8 mouse cellular contexts compared by ENCODE assay signal in genomic region chr1:52748260-52748659, GRCm38 (mm10). TPM values are rescaled to one million over a fixed set of nuclear protein-coding genes. Genes with fewer than 3 reads are reported as not detected.
A peak's percentile ranks its signal among the peaks of the same experiment; 100 is the strongest.
DNase-seq lines count a peak whose midpoint lies in the region; ATAC-seq and TF ChIP-seq lines count a peak whose summit lies in the region.

No protein-coding gene starts in this region.

- ATAC-seq in hindbrain, embryonic 14.5 days (ENCODE audit: low FRiP score): no peak
- no peak for ATAC-seq in hindbrain, embryonic 13.5 days (ENCODE audit: low FRiP score)
- ATAC-seq in cerebellum, adult (ENCODE audit: insufficient number of reproducible peaks, low FRiP score, low TSS enrichment): peak; percentile 52; the same call in 1 of the 2 replicates
- peak; percentile 68; the same call in 1 of the 2 replicates for ATAC-seq in monocyte, adult 5-6 weeks (replicated peaks; ENCODE audit: insufficient number of reproducible peaks, low FRiP score, low TSS enrichment, poor library complexity, severe bottlenecking)

- TF ChIP-seq CTCF in thymus, adult 2 months (IDR thresholded peaks at IDR 0.05; ENCODE audit: borderline replicate concordance, control insufficient read depth, extremely low read depth, insufficient read depth, low read length, poor library complexity): no peak

- no peak overlapping the region for H3K27ac ChIP-seq in hindbrain, embryonic 14.5 days
- H3K27ac ChIP-seq in hindbrain, embryonic 13.5 days: no peak overlapping the region
- H3K27ac ChIP-seq in ES-E14 (ENCODE audit: insufficient read depth, low read depth, low read length, poor library complexity, severe bottlenecking): no peak overlapping the region
- H3K27ac ChIP-seq in thymus, adult 2 months (ENCODE audit: control insufficient read depth, insufficient read depth, low read length): no peak overlapping the region

- no peak overlapping the region for H3K4me3 ChIP-seq in hindbrain, embryonic 14.5 days (replicated peaks; ENCODE audit: low read length)
- H3K4me3 ChIP-seq in hindbrain, embryonic 13.5 days: no peak overlapping the region
- no peak overlapping the region for H3K4me3 ChIP-seq in ES-E14 (ENCODE audit: insufficient read depth in 1 of 2, low read depth in 1 of 2, low read length in 2 of 2, poor library complexity in 1 of 2, severe bottlenecking in 1 of 2)
- no peak overlapping the region for H3K4me3 ChIP-seq in thymus, adult 2 months (ENCODE audit: control insufficient read depth, insufficient read depth, low read length)

- H3K4me1 ChIP-seq in hindbrain, embryonic 14.5 days (replicated peaks; ENCODE audit: control insufficient read depth, insufficient read depth, low read length): no peaks in the 10 kb centered on the region
- H3K4me1 ChIP-seq in hindbrain, embryonic 13.5 days (replicated peaks): no peaks in the 10 kb centered on the region
- no peaks in the 10 kb centered on the region for H3K4me1 ChIP-seq in ES-E14 (ENCODE audit: control insufficient read depth in 2 of 2, insufficient read depth in 2 of 2, low read length in 2 of 2, poor library complexity in 1 of 2)
- no peaks in the 10 kb centered on the region for H3K4me1 ChIP-seq in thymus, adult 2 months (replicated peaks; ENCODE audit: control insufficient read depth, insufficient read depth, low read length)

- no peak overlapping the region for H3K4me2 ChIP-seq in hindbrain, embryonic 14.5 days (replicated peaks)
- H3K4me2 ChIP-seq in hindbrain, embryonic 13.5 days: no peak overlapping the region

- no peak for TF ChIP-seq POLR2A in thymus, adult 2 months (IDR thresholded peaks at IDR 0.05; ENCODE audit: control insufficient read depth, extremely low read depth, insufficient read depth, low read length, poor library complexity)

- H3K27me3 ChIP-seq in hindbrain, embryonic 14.5 days (ENCODE audit: control insufficient read depth, insufficient read depth, low read length): no peaks in the 10 kb centered on the region
- H3K27me3 ChIP-seq in hindbrain, embryonic 13.5 days: no peaks in the 10 kb centered on the region
- H3K27me3 ChIP-seq in thymus, adult 2 months (ENCODE audit: control insufficient read depth, insufficient read depth, low read length): no peaks in the 10 kb centered on the region

- H3K36me3 ChIP-seq in hindbrain, embryonic 14.5 days (replicated peaks; ENCODE audit: control insufficient read depth, insufficient read depth): no peaks in the 10 kb centered on the region
- H3K36me3 ChIP-seq in hindbrain, embryonic 13.5 days: no peaks in the 10 kb centered on the region
- H3K36me3 ChIP-seq in ES-E14 (ENCODE audit: control insufficient read depth, insufficient read depth, low read length, poor library complexity, severe bottlenecking): no peaks in the 10 kb centered on the region
- H3K36me3 ChIP-seq in thymus, adult 2 months (ENCODE audit: control insufficient read depth, insufficient read depth, low read length): no peaks in the 10 kb centered on the region

- in situ Hi-C loops in ES-E14 (cut with MboI; ENCODE audit: low sequenced_read_pairs in 2 of 2, unreplicated experiment in 2 of 2): no loop called here

- 28% methylated on average over 3 of the region's 3 CpGs for WGBS in hindbrain, embryonic 14.5 days
- 32% methylated on average over 3 of the region's 3 CpGs for WGBS in hindbrain, embryonic 13.5 days
- WGBS in thymus, adult 2 months: 31% methylated on average over 3 of the region's 3 CpGs

- DNase-seq in hindbrain, embryonic 14.5 days (ENCODE audit: low spot score): peak; percentile 80
- peak; percentile 51 for DNase-seq in ES-E14 (ENCODE audit: low read depth, low spot score)
- peak; percentile 47 to 59 for DNase-seq in frontal cortex, postnatal 25 days (ENCODE audit: low spot score in 2 of 2)
- peak; percentile 35 to 63 for DNase-seq in layer of hippocampus, postnatal 36 days
- peak; percentile 76 for DNase-seq in thymus, adult 2 months

- H3K9me3 ChIP-seq in hindbrain, embryonic 14.5 days (ENCODE audit: control insufficient read depth, low read length): no peaks in the 10 kb centered on the region
- no peaks in the 10 kb centered on the region for H3K9me3 ChIP-seq in hindbrain, embryonic 13.5 days
- no peaks in the 10 kb centered on the region for H3K9me3 ChIP-seq in ES-E14 (ENCODE audit: control insufficient read depth, insufficient read depth, low read depth, low read length)

- H3K9ac ChIP-seq in hindbrain, embryonic 14.5 days: no peak overlapping the region
- H3K9ac ChIP-seq in hindbrain, embryonic 13.5 days: no peak overlapping the region
- H3K9ac ChIP-seq in ES-E14 (ENCODE audit: insufficient read depth, low read depth, low read length, poor library complexity, severe bottlenecking): no peak overlapping the region

TF ChIP-seq in ES-E14, 5 proteins besides CTCF, POLR2A, EP300 and RAD21:
- no peak for TF ChIP-seq CHD2 (IDR thresholded peaks at IDR 0.05; ENCODE audit: low read depth, low read length)
- no peak for TF ChIP-seq HCFC1 (IDR thresholded peaks at IDR 0.05; ENCODE audit: borderline replicate concordance, insufficient read depth, low read length)
- peak; percentile 30; the same call in 1 of the 2 replicates for TF ChIP-seq ZC3H11A (IDR thresholded peaks at IDR 0.05; ENCODE audit: borderline replicate concordance, low read depth, low read length)
- TF ChIP-seq ZNF384 (IDR thresholded peaks at IDR 0.05; ENCODE audit: low read depth, low read length): no peak
- TF ChIP-seq MAFK (IDR thresholded peaks at IDR 0.05; ENCODE audit: insufficient read depth, low read depth, low read length): no peak

RNA-seq across cellular contexts. Expression of gene Mfsd6, which starts 21.0 kb away (rescaled TPM):
- 15.8 and 16.1 TPM in 2 replicates for polyA plus RNA-seq in hindbrain, embryonic 14.5 days (2014; fragmentation: Nextera tagmentation; extraction: Ambion mirVana)
- polyA plus RNA-seq in hindbrain, embryonic 13.5 days (2015; fragmentation: Nextera tagmentation; extraction: Ambion mirVana): 7.8 and 8.9 TPM in 2 replicates
- total RNA-seq in ES-E14 (2012; rRNA removed): 0.98 and 1.3 TPM in 2 replicates
- total RNA-seq in layer of hippocampus, postnatal 36 days (2021): 10 to 100 TPM; 74.5 to 81.1 TPM
- total RNA-seq in monocyte, adult 5-6 weeks (2017): 37.3 to 47.3 TPM (median 46.8 TPM) in 3 replicates
- 9.2 and 10.9 TPM in 2 replicates for polyA plus RNA-seq in thymus, adult 2 months (2012; rRNA removed)

Comparison
In these comparisons a context has a peak if more than half of its experiments do, and no peak if none do; other contexts are left out.
1. ATAC-seq: peak in cerebellum, adult (single experiment) and monocyte, adult 5-6 weeks (single experiment); none in hindbrain, embryonic 14.5 days (single experiment) and hindbrain, embryonic 13.5 days (single experiment).
2. RNA of gene Mfsd6, which starts 21.0 kb away (total RNA-seq): 74.5 to 81.1 TPM in layer of hippocampus, postnatal 36 days and 37.3 to 47.3 TPM in monocyte, adult 5-6 weeks; 0.98 to 1.3 TPM in ES-E14; every median in the first group is over 10 times any median in the second.
3. Peak in every context shown above with its lines, with median percentiles within 50 percentile points of each other: DNase-seq.